In genomic region chr7:46301031-46301632, GRCm38 (mm10) we compare ENCODE assay signal across 35 mouse cellular contexts.
"Had no signal": no experiment of that assay in that cellular context is flagged by ENCODE, and none has a peak within 500 bp of the region (broad histone marks: within the 10 kb centered on the region; RNA-seq: fewer than 3 reads in every experiment).

No protein-coding gene starts in this region.

- H3K27me3 ChIP-seq: hindbrain, embryonic 15.5 days; intestine, embryonic 15.5 days had no signal

- H3K4me1 ChIP-seq: heart, embryonic 12.5 days; heart, embryonic 13.5 days; heart, embryonic 15.5 days; hindbrain, embryonic 15.5 days; intestine, embryonic 15.5 days; kidney, embryonic 15.5 days had no signal

- H3K4me2 ChIP-seq: heart, embryonic 11.5 days; heart, embryonic 12.5 days; heart, embryonic 13.5 days; heart, embryonic 15.5 days; hindbrain, embryonic 12.5 days; hindbrain, embryonic 13.5 days; hindbrain, embryonic 14.5 days; hindbrain, embryonic 15.5 days; intestine, embryonic 15.5 days; kidney, embryonic 15.5 days had no signal

- H3K9ac ChIP-seq: heart, embryonic 12.5 days; heart, embryonic 13.5 days; heart, embryonic 15.5 days; hindbrain, embryonic 12.5 days; hindbrain, embryonic 13.5 days; hindbrain, embryonic 14.5 days; hindbrain, embryonic 15.5 days; intestine, embryonic 15.5 days; kidney, embryonic 15.5 days had no signal

- H3K36me3 ChIP-seq: heart, embryonic 10.5 days; heart, embryonic 12.5 days; heart, embryonic 13.5 days; heart, embryonic 15.5 days; hindbrain, embryonic 10.5 days; hindbrain, embryonic 12.5 days; hindbrain, embryonic 13.5 days; hindbrain, embryonic 15.5 days; intestine, embryonic 15.5 days; kidney, embryonic 15.5 days had no signal

- H3K9me3 ChIP-seq: heart, embryonic 10.5 days; heart, embryonic 12.5 days; heart, embryonic 13.5 days; heart, embryonic 15.5 days; hindbrain, embryonic 10.5 days; hindbrain, embryonic 12.5 days; hindbrain, embryonic 13.5 days; hindbrain, embryonic 15.5 days; intestine, embryonic 15.5 days; kidney, embryonic 15.5 days had no signal

- H3K4me3 ChIP-seq: heart, embryonic 10.5 days; heart, embryonic 12.5 days; heart, embryonic 13.5 days; heart, embryonic 15.5 days; hindbrain, embryonic 10.5 days; hindbrain, embryonic 12.5 days; hindbrain, embryonic 13.5 days; hindbrain, embryonic 15.5 days; intestine, embryonic 15.5 days; kidney, embryonic 15.5 days; layer of hippocampus, adult 2 months; left cerebral cortex, adult 2 months had no signal

- ATAC-seq: hindbrain, embryonic 16.5 days; hindbrain, postnatal 0 days; inflammation-experienced regulatory T-cells, adult 6 months; intestine, embryonic 15.5 days; intestine, embryonic 16.5 days; intestine, postnatal 0 days had no signal

- DNase-seq: heart, postnatal 14 days; heart, postnatal 36 days; heart, postnatal 4 days; kidney, adult 11 months; kidney, adult 18-20 months; kidney, adult 2 months; kidney, adult 8-10 months; kidney, adult 9 months; kidney, postnatal 10 days; kidney, postnatal 14 days; kidney, postnatal 25 days; kidney, postnatal 36 days; kidney, postnatal 4 days; layer of hippocampus, adult 9-11 months; layer of hippocampus, postnatal 36 days had no signal

- H3K27ac ChIP-seq: heart, embryonic 10.5 days; heart, embryonic 13.5 days; heart, embryonic 15.5 days; hindbrain, embryonic 10.5 days; hindbrain, embryonic 12.5 days; hindbrain, embryonic 13.5 days; hindbrain, embryonic 14.5 days; hindbrain, embryonic 15.5 days; hindbrain, postnatal 0 days; intestine, embryonic 15.5 days; kidney, embryonic 15.5 days; kidney, postnatal 0 days; layer of hippocampus, adult 2 months; left cerebral cortex, adult 2 months had no signal
